Mouse (Mus musculus): ENCODE results near the gene Fras1.

DNA sequence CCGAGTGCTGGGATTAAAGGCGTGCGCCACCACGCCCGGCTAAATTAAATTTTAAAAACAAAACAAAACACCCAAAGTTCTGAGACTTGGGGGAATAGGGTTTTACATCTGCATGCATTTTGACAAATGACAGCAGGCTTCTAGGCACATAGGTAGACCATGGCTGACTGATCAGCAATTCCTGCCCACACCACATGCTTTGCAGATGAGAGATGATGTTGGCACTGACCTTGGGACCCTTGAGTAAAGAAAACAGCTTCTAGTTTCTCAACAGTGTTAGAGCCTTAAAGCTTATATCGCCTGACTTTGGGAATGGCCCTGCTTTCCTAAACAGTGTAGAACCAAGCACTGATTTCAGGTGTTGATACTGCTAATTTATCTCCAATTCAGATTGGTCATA lies 216.9 kb downstream of the Fras1 start:
- TF ChIP-seq POLR2A (IDR thresholded peaks at IDR 0.05; ENCODE audit: low read depth, low read length): no peak
- no peak for TF ChIP-seq CTCF (IDR thresholded peaks at IDR 0.05; ENCODE audit: extremely low read depth, insufficient read length, insufficient replicate concordance, low read depth, low read length)
